Mouse (Mus musculus) CH12.LX (cell line): ENCODE data around the gene Cyfip2. TPM values are rescaled to one million over a fixed set of nuclear protein-coding genes. Genes with fewer than 3 reads are reported as not detected.

Source experiments
- DNase-seq: peaks from one replicate; pipeline ENCODE4 v3.0.0-alpha.2; 2013; ENCODE audit errors: extremely low read depth
- H3K27ac ChIP-seq: 2 replicates; pipeline ENCODE4 v1.5.1; 2012; ENCODE audit warnings: low read depth, mild to moderate bottlenecking, control low read depth, moderate library complexity; ENCODE audit not compliant: insufficient read depth
- H3K27me3 ChIP-seq: replicated peaks from 2 replicates; pipeline ENCODE3; 2012; ENCODE audit warnings: inconsistent platforms
- H3K36me3 ChIP-seq, 2 experiments: replicated peaks in 1 of 2; 2 replicates each; pipeline versions ENCODE3 to v1.6.1; 2012; ENCODE audit warnings: inconsistent platforms in 1 of 2, low read length in 1 of 2, mild to moderate bottlenecking in 1 of 2, mixed read lengths in 1 of 2, moderate library complexity in 1 of 2; ENCODE audit not compliant: control insufficient read depth in 1 of 2, insufficient read depth in 1 of 2
- H3K4me1 ChIP-seq, 2 experiments: 2 replicates each; pipeline ENCODE4 v1.6.1; 2012; ENCODE audit warnings: inconsistent platforms in 1 of 2, moderate library complexity in 1 of 2; ENCODE audit not compliant: insufficient read depth in 2 of 2, control insufficient read depth in 1 of 2
- H3K4me2 ChIP-seq: 2 replicates; pipeline ENCODE4 v1.6.1; 2012; ENCODE audit warnings: low read depth, mild to moderate bottlenecking, control low read depth; ENCODE audit not compliant: poor library complexity, insufficient read depth, severe bottlenecking
- H3K4me3 ChIP-seq, 3 experiments: fragments of 150-350 bp in 1 of 3; sonication (generic) in 1 of 3; replicated peaks in 1 of 3; 2 replicates each; pipeline versions ENCODE3 to v1.5.1; 2011 to 2012; ENCODE audit warnings: low read depth in 2 of 3, low read length in 2 of 3, mild to moderate bottlenecking in 2 of 3, moderate library complexity in 2 of 3, control low read depth in 1 of 3, improper control_type of control experiment in 1 of 3, inconsistent platforms in 1 of 3, mixed read lengths in 1 of 3; ENCODE audit not compliant: poor library complexity in 1 of 3
- H3K79me2 ChIP-seq: replicated peaks from 2 replicates; pipeline ENCODE4 v1.6.1; 2012; ENCODE audit warnings: mild to moderate bottlenecking, moderate library complexity; ENCODE audit not compliant: control insufficient read depth, poor library complexity, insufficient read depth, severe bottlenecking; ENCODE audit errors: extremely low read depth
- H3K9ac ChIP-seq: 2 replicates; pipeline ENCODE4 v1.6.1; 2012; ENCODE audit warnings: low read depth, mild to moderate bottlenecking, control low read depth, moderate library complexity; ENCODE audit not compliant: insufficient read depth
- H3K9me3 ChIP-seq: replicated peaks from 2 replicates; pipeline ENCODE3; 2012; ENCODE audit warnings: low read length, inconsistent platforms, mixed read lengths
- BHLHE40 ChIP-seq: IDR thresholded peaks from 2 replicates; pipeline ENCODE4 v1.6.1; 2011; ENCODE audit warnings: mild to moderate bottlenecking, low read depth, low read length, improper control_type of control experiment
- CHD1 ChIP-seq: IDR thresholded peaks from 2 replicates; pipeline ENCODE4 v1.6.1; 2012; ENCODE audit warnings: low read depth, low read length, improper control_type of control experiment, inconsistent platforms
- CHD2 ChIP-seq: IDR thresholded peaks from 2 replicates; pipeline ENCODE4 v1.6.1; 2011; ENCODE audit warnings: low read length, improper control_type of control experiment
- CTCF ChIP-seq, 2 experiments: IDR thresholded peaks in 1 of 2; conservative IDR thresholded peaks in 1 of 2; 2 replicates each; pipeline ENCODE4 v1.5.1; 2011 to 2012; ENCODE audit warnings: low read depth in 2 of 2, low read length in 2 of 2, improper control_type of control experiment in 1 of 2, inconsistent platforms in 1 of 2, mild to moderate bottlenecking in 1 of 2, moderate library complexity in 1 of 2
- E2F4 ChIP-seq: IDR thresholded peaks from 2 replicates; pipeline ENCODE4 v1.6.1; 2011; ENCODE audit warnings: low read depth, low read length, improper control_type of control experiment; ENCODE audit not compliant: insufficient replicate concordance
- ELF1 ChIP-seq: IDR thresholded peaks from 2 replicates; pipeline ENCODE4 v1.6.1; 2014; ENCODE audit warnings: low read depth, mild to moderate bottlenecking, inconsistent platforms, low read length, improper control_type of control experiment
- EP300 ChIP-seq: IDR thresholded peaks from 2 replicates; pipeline ENCODE4 v1.6.1; 2011; ENCODE audit warnings: low read length, improper control_type of control experiment
- ETS1 ChIP-seq: conservative IDR thresholded peaks from 2 replicates; pipeline ENCODE4 v1.6.1; 2012; ENCODE audit warnings: low read depth, mild to moderate bottlenecking, inconsistent platforms, low read length, improper control_type of control experiment, moderate library complexity
- GABPA ChIP-seq: IDR thresholded peaks from 2 replicates; pipeline ENCODE4 v1.6.1; 2012; ENCODE audit warnings: low read depth, low read length, improper control_type of control experiment, inconsistent platforms; ENCODE audit not compliant: insufficient replicate concordance
- HCFC1 ChIP-seq: IDR thresholded peaks from 2 replicates; pipeline ENCODE4 v1.6.1; 2012; ENCODE audit warnings: low read depth, mild to moderate bottlenecking, inconsistent platforms, low read length, improper control_type of control experiment
- IRF4 ChIP-seq: IDR thresholded peaks from 2 replicates; pipeline ENCODE4 v1.6.1; 2014; ENCODE audit warnings: low read depth, mild to moderate bottlenecking, inconsistent platforms, low read length, improper control_type of control experiment
- JUN ChIP-seq: IDR thresholded peaks from 2 replicates; pipeline ENCODE4 v1.6.1; 2011; ENCODE audit warnings: low read depth, mild to moderate bottlenecking, low read length, improper control_type of control experiment, moderate library complexity; ENCODE audit not compliant: insufficient read depth
- JUND ChIP-seq: conservative IDR thresholded peaks from 2 replicates; pipeline ENCODE4 v1.6.1; 2011; ENCODE audit warnings: low read depth, low read length, improper control_type of control experiment
- MAFK ChIP-seq: IDR thresholded peaks from 2 replicates; pipeline ENCODE4 v1.6.1; 2011; ENCODE audit warnings: low read length, improper control_type of control experiment; ENCODE audit not compliant: insufficient replicate concordance
- MAX ChIP-seq: IDR thresholded peaks from 2 replicates; pipeline ENCODE4 v1.6.1; 2011; ENCODE audit warnings: low read length, improper control_type of control experiment
- MAZ ChIP-seq: IDR thresholded peaks from 2 replicates; pipeline ENCODE4 v1.6.1; 2012; ENCODE audit warnings: low read depth, mild to moderate bottlenecking, inconsistent platforms, low read length, improper control_type of control experiment, moderate library complexity
- MEF2A ChIP-seq: IDR thresholded peaks from 2 replicates; pipeline ENCODE4 v1.6.1; 2014; ENCODE audit warnings: low read depth, mild to moderate bottlenecking, inconsistent platforms, low read length, improper control_type of control experiment, borderline replicate concordance
- MXI1 ChIP-seq: IDR thresholded peaks from 2 replicates; pipeline ENCODE4 v1.6.1; 2011; ENCODE audit warnings: mild to moderate bottlenecking, low read depth, low read length, improper control_type of control experiment
- MYC ChIP-seq: IDR thresholded peaks from 2 replicates; pipeline ENCODE4 v1.6.1; 2011; ENCODE audit warnings: low read depth, mild to moderate bottlenecking, improper control_type of control experiment, low read length
- NRF1 ChIP-seq: IDR thresholded peaks from 2 replicates; pipeline ENCODE4 v1.6.1; 2014; ENCODE audit warnings: low read depth, mild to moderate bottlenecking, inconsistent platforms, low read length, improper control_type of control experiment, moderate library complexity
- POLR2A ChIP-seq: IDR thresholded peaks from 2 replicates; pipeline ENCODE4 v1.6.1; 2011; ENCODE audit warnings: low read depth, mild to moderate bottlenecking, improper control_type of control experiment, low read length
- POLR2AphosphoS2 ChIP-seq: IDR thresholded peaks from 2 replicates; pipeline ENCODE4 v1.6.1; 2011; ENCODE audit warnings: low read depth, low read length, improper control_type of control experiment
- RAD21 ChIP-seq: IDR thresholded peaks from 2 replicates; pipeline ENCODE4 v1.6.1; 2011; ENCODE audit warnings: low read depth, mild to moderate bottlenecking, low read length, improper control_type of control experiment, moderate library complexity
- RCOR1 ChIP-seq: conservative IDR thresholded peaks from 2 replicates; pipeline ENCODE4 v1.6.1; 2012; ENCODE audit warnings: low read depth, mild to moderate bottlenecking, inconsistent platforms, low read length, improper control_type of control experiment
- SMC3 ChIP-seq: IDR thresholded peaks from 2 replicates; pipeline ENCODE4 v1.6.1; 2011; ENCODE audit warnings: low read depth, low read length, improper control_type of control experiment
- UBTF ChIP-seq: IDR thresholded peaks from 2 replicates; pipeline ENCODE4 v1.6.1; 2012; ENCODE audit warnings: low read depth, mild to moderate bottlenecking, inconsistent platforms, low read length, improper control_type of control experiment, moderate library complexity
- USF2 ChIP-seq: conservative IDR thresholded peaks from 2 replicates; pipeline ENCODE4 v1.6.1; 2011; ENCODE audit warnings: low read depth, low read length, improper control_type of control experiment
- ZC3H11A ChIP-seq: IDR thresholded peaks from 2 replicates; pipeline ENCODE4 v1.6.1; 2012; ENCODE audit warnings: low read depth, mild to moderate bottlenecking, inconsistent platforms, low read length, improper control_type of control experiment
- ZMIZ1 ChIP-seq: IDR thresholded peaks from 2 replicates; pipeline ENCODE4 v1.6.1; 2012; ENCODE audit warnings: low read depth, mild to moderate bottlenecking, inconsistent platforms, low read length, improper control_type of control experiment
- dilution Hi-C: fragments of 300-500 bp; cut with MboI; formaldehyde crosslinking; loops from 2 replicates; pipeline ENCODE4 v1.14.3; 2020; ENCODE audit warnings: low sequenced_read_pairs; ENCODE audit not compliant: extremely low pct_unique_long_range_greater_than_20kb, extremely low pct_ligation_motif_present
- in situ Hi-C: fragments of 300-500 bp; cut with MboI; formaldehyde crosslinking; loops from 3 replicates; pipeline ENCODE4 v1.14.3; 2019; ENCODE audit warnings: low sequenced_read_pairs, low pct_ligation_motif_present, low pct_unique_long_range_greater_than_20kb, mixed read lengths
- polyA plus RNA-seq: library from polyadenylated mRNA; unstranded; fragments of >175 nt; gene quantifications from 2 replicates; pipeline ENCODE4 v1.2.1, GENCODE M21; 2012; ENCODE audit warnings: low read depth; ENCODE audit not compliant: insufficient read length
- total RNA-seq, 2 experiments: library from RNA; depleted of rRNA; stranded (reverse); fragments of 300-350 nt in 1 of 2; fragments of >200 nt in 1 of 2; gene quantifications; 2 replicates each; pipeline ENCODE4 v1.2.3; 2012 to 2014

Gene Cyfip2
- total and polyA plus RNA-seq, 3 experiments, result 40.7 to 194 (median 97.6) TPM

GRCm38 (mm10) chr11:46268991-46269390 lies 43.7 kb downstream of the Cyfip2 start:
- no peaks in the 10 kb centered on the region for H3K27me3 ChIP-seq
- H3K4me2 ChIP-seq, result no peak overlapping the region
- no peak overlapping the region for H3K9ac ChIP-seq
- in situ Hi-C loops (no loop called here), dilution Hi-C loops (no loop called here)
- TF ChIP-seq E2F4, result no peak
- peak; percentile 96 for TF ChIP-seq SMC3
- TF ChIP-seq MYC, result peak; percentile 50; the same call in 1 of the 2 replicates
- TF ChIP-seq CTCF (conservative IDR thresholded peaks at IDR 0.05 in 1 of 2, IDR thresholded peaks at IDR 0.05 in 1 of 2; ENCODE audit: low read depth in 2 of 2, low read length in 2 of 2), result peak; percentile 83 to 89
- peak; percentile 53; the same call in 1 of the 2 replicates for TF ChIP-seq MAX
- TF ChIP-seq RAD21, result peak; percentile 74
- no peak for TF ChIP-seq BHLHE40
- peak; percentile 37; the same call in 1 of the 2 replicates for TF ChIP-seq IRF4
- TF ChIP-seq ZC3H11A, result peak; percentile 45
- no peaks in the 10 kb centered on the region; the same call in none of the 2 replicates for H3K79me2 ChIP-seq
- peak; percentile 66 for DNase-seq
- H3K36me3 ChIP-seq, result peaks cover 76 to 95% of the 10 kb centered on the region in 2 experiments
- no peak overlapping the region for H3K27ac ChIP-seq
- H3K4me3 ChIP-seq, result no peak overlapping the region
- H3K9me3 ChIP-seq, result no peaks in the 10 kb centered on the region
- H3K4me1 ChIP-seq, result peaks cover 19 to 91% of the 10 kb centered on the region in 2 experiments

- H3K79me2 ChIP-seq, result no peaks in the 10 kb centered on the region; the same call in none of the 2 replicates
- peaks cover 80 to 96% of the 10 kb centered on the region in 2 experiments for H3K36me3 ChIP-seq
- H3K9ac ChIP-seq, result 0 out of 2 replicates have a peak overlapping the region, but pooled peaks have one; percentile 12
- H3K4me2 ChIP-seq, result peak overlapping the region; percentile 52
- DNase-seq, result peak; percentile 91
- H3K27ac ChIP-seq, result peak overlapping the region; percentile 77
- peaks cover 8 to 57% of the 10 kb centered on the region in 2 experiments for H3K4me1 ChIP-seq
- in situ Hi-C loops, result no loop called here
- no peaks in the 10 kb centered on the region for H3K27me3 ChIP-seq
- no peak overlapping the region for H3K4me3 ChIP-seq
- no peaks in the 10 kb centered on the region for H3K9me3 ChIP-seq
- dilution Hi-C loops, result no loop called here
- TF ChIP-seq UBTF (no peak), ETS1 (peak; percentile 77), BHLHE40 (peak; percentile 68), JUN (peak; percentile 74), ZC3H11A (no peak), NRF1 (no peak), MEF2A (peak; percentile 66; the same call in 1 of the 2 replicates), MXI1 (peak; percentile 50; the same call in 1 of the 2 replicates), EP300 (peak; percentile 75; the same call in 1 of the 2 replicates), GABPA (no peak), ELF1 (peak; percentile 46), JUND (peak; percentile 63), MAX (peak; percentile 76), RCOR1 (no peak), MYC (peak; percentile 71; the same call in 1 of the 2 replicates), USF2 (no peak), CHD2 (0 out of 2 replicates have a peak, but pooled peaks have one; percentile 37), CHD1 (no peak), E2F4 (no peak), CTCF (conservative IDR thresholded peaks at IDR 0.05 in 1 of 2, IDR thresholded peaks at IDR 0.05 in 1 of 2; ENCODE audit: low read depth in 2 of 2, low read length in 2 of 2) (no peak), RAD21 (no peak), MAZ (peak; percentile 46; the same call in 1 of the 2 replicates), POLR2A (peak; percentile 36), HCFC1 (no peak), MAFK (no peak), POLR2AphosphoS2 (no peak), ZMIZ1 (no peak)
Measured at GRCm38 (mm10) chr11:46265031-46265786, 47.5 kb downstream of the Cyfip2 start.
